Comparison of ENCODE assay signal across 8 mouse cellular contexts in genomic region chr8:3621199-3621970, GRCm38 (mm10). TPM values are rescaled to one million over a fixed set of nuclear protein-coding genes. Genes with fewer than 3 reads are reported as not detected.
A peak's percentile ranks its signal among the peaks of the same experiment; 100 is the strongest.
DNase-seq lines count a peak whose midpoint lies in the region; ATAC-seq and TF ChIP-seq lines count a peak whose summit lies in the region.

Xab2 (minus strand) TSS chr8:3621316.
Pet100 (plus strand) TSS chr8:3621548.

- TF ChIP-seq CTCF in kidney, postnatal 0 days (IDR thresholded peaks at IDR 0.05; ENCODE audit: low read depth): no peak

- DNase-seq in CD4-positive helper T cell, adult 2 months (ENCODE audit: low read depth, low spot score): peak; percentile 99
- DNase-seq in brain, embryonic 18.5 days (ENCODE audit: low read depth, low spot score): peak; percentile 99
- peak; percentile 99 for DNase-seq in kidney, postnatal 0 days (ENCODE audit: low spot score)
- peak; percentile 99 for DNase-seq in liver, embryonic 11.5 days (ENCODE audit: low spot score)
- DNase-seq in naive thymus-derived CD4-positive, alpha-beta T cell, adult 2 months (ENCODE audit: low read depth): peak; percentile 99

- no peaks in the 10 kb centered on the region for H3K9me3 ChIP-seq in heart, embryonic 12.5 days (replicated peaks)
- H3K9me3 ChIP-seq in kidney, postnatal 0 days (replicated peaks; ENCODE audit: low read length): no peaks in the 10 kb centered on the region
- no peaks in the 10 kb centered on the region for H3K9me3 ChIP-seq in liver, embryonic 11.5 days (ENCODE audit: control insufficient read depth, low read length)
- H3K9me3 ChIP-seq in stomach, embryonic 14.5 days (ENCODE audit: control insufficient read depth, low read depth, low read length): no peaks in the 10 kb centered on the region

- peaks cover 24% of the 10 kb centered on the region for H3K36me3 ChIP-seq in heart, embryonic 12.5 days
- peaks cover 9% of the 10 kb centered on the region for H3K36me3 ChIP-seq in kidney, postnatal 0 days (ENCODE audit: insufficient read depth, low read length)
- peaks cover 21% of the 10 kb centered on the region for H3K36me3 ChIP-seq in liver, embryonic 11.5 days (ENCODE audit: control insufficient read depth, insufficient read depth, low read length)
- peaks cover 17% of the 10 kb centered on the region for H3K36me3 ChIP-seq in stomach, embryonic 14.5 days (ENCODE audit: control insufficient read depth, insufficient read depth, low read length)

- no peak within 1 kb of the TSS for H3K27ac ChIP-seq in heart, embryonic 12.5 days (ENCODE audit: poor library complexity, severe bottlenecking)
- H3K27ac ChIP-seq in kidney, postnatal 0 days: no peak within 1 kb of the TSS
- H3K27ac ChIP-seq in liver, embryonic 11.5 days (ENCODE audit: low read depth, low read length): no peak within 1 kb of the TSS
- H3K27ac ChIP-seq in stomach, embryonic 14.5 days (ENCODE audit: low read length): no peak within 1 kb of the TSS

- peak within 1 kb of the TSS; percentile 84 for H3K4me2 ChIP-seq in heart, embryonic 12.5 days
- H3K4me2 ChIP-seq in kidney, postnatal 0 days (ENCODE audit: low read length): peak within 1 kb of the TSS; percentile 88
- peak within 1 kb of the TSS; percentile 94 for H3K4me2 ChIP-seq in liver, embryonic 11.5 days
- peak within 1 kb of the TSS; percentile 89 for H3K4me2 ChIP-seq in stomach, embryonic 14.5 days (replicated peaks; ENCODE audit: low read depth, low read length)

- ATAC-seq in erythroid progenitor cell, adult 5-6 weeks (replicated peaks; ENCODE audit: low FRiP score, poor library complexity, severe bottlenecking): peak; percentile 91
- peak; percentile 98 for ATAC-seq in heart, embryonic 12.5 days (ENCODE audit: insufficient number of reproducible peaks, low FRiP score)
- ATAC-seq in kidney, postnatal 0 days (replicated peaks; ENCODE audit: low FRiP score, low read depth): peak; percentile 98
- peak; percentile 98 for ATAC-seq in liver, embryonic 11.5 days (replicated peaks; ENCODE audit: low FRiP score)
- ATAC-seq in stomach, embryonic 14.5 days (ENCODE audit: insufficient number of reproducible peaks, insufficient read depth, low FRiP score, low read depth): peak; percentile 99

- H3K9ac ChIP-seq in heart, embryonic 12.5 days: peak within 1 kb of the TSS; percentile 93
- peak within 1 kb of the TSS; percentile 78 for H3K9ac ChIP-seq in kidney, postnatal 0 days (ENCODE audit: low read depth, low read length)
- peak within 1 kb of the TSS; percentile 81 for H3K9ac ChIP-seq in liver, embryonic 11.5 days (ENCODE audit: low read depth, low read length)
- peak within 1 kb of the TSS; percentile 72 for H3K9ac ChIP-seq in stomach, embryonic 14.5 days (replicated peaks; ENCODE audit: low read depth, low read length)

- peaks cover 17% of the 10 kb centered on the region for H3K4me1 ChIP-seq in heart, embryonic 12.5 days (replicated peaks)
- H3K4me1 ChIP-seq in kidney, postnatal 0 days (replicated peaks; ENCODE audit: insufficient read depth, low read length): peaks cover 8% of the 10 kb centered on the region
- peaks cover 13% of the 10 kb centered on the region for H3K4me1 ChIP-seq in liver, embryonic 11.5 days (replicated peaks; ENCODE audit: control insufficient read depth, insufficient read depth, low read length)
- H3K4me1 ChIP-seq in stomach, embryonic 14.5 days (ENCODE audit: control insufficient read depth, insufficient read depth, low read length): peaks cover 12% of the 10 kb centered on the region

- H3K4me3 ChIP-seq in heart, embryonic 12.5 days: peak within 1 kb of the TSS; percentile 94
- peak within 1 kb of the TSS; percentile 83 for H3K4me3 ChIP-seq in kidney, postnatal 0 days (replicated peaks; ENCODE audit: low read depth, low read length)
- peak within 1 kb of the TSS; percentile 94 for H3K4me3 ChIP-seq in liver, embryonic 11.5 days (ENCODE audit: low read depth, low read length)
- H3K4me3 ChIP-seq in stomach, embryonic 14.5 days (ENCODE audit: low read depth, low read length): peak within 1 kb of the TSS; percentile 83

- no peaks in the 10 kb centered on the region for H3K27me3 ChIP-seq in heart, embryonic 12.5 days (replicated peaks)
- H3K27me3 ChIP-seq in kidney, postnatal 0 days (ENCODE audit: insufficient read depth, low read length): no peaks in the 10 kb centered on the region
- no peaks in the 10 kb centered on the region for H3K27me3 ChIP-seq in liver, embryonic 11.5 days (replicated peaks; ENCODE audit: control insufficient read depth, insufficient read depth, low read length)
- H3K27me3 ChIP-seq in stomach, embryonic 14.5 days (ENCODE audit: control insufficient read depth, insufficient read depth, low read length): no peaks in the 10 kb centered on the region

- under 1% methylated on average over 37 of the region's 37 CpGs for WGBS in heart, embryonic 12.5 days
- under 1% methylated on average over 37 of the region's 37 CpGs for WGBS in kidney, postnatal 0 days
- under 1% methylated on average over 37 of the region's 37 CpGs for WGBS in liver, embryonic 11.5 days
- under 1% methylated on average over 37 of the region's 37 CpGs for whole genome bisulfite sequencing in stomach, embryonic 14.5 days

RNA-seq across cellular contexts. Expression of gene Xab2, which starts in this region (rescaled TPM):
- 8.8 and 12.3 TPM in 2 replicates for total RNA-seq in erythroid progenitor cell, adult 5-6 weeks (2015; ENCODE audit: low replicate concordance)
- total RNA-seq in erythroid progenitor cell, adult 5-6 weeks (2017; ENCODE audit: low replicate concordance): 30.6 and 36.8 TPM in 2 replicates
- 33.8 and 34.9 TPM in 2 replicates for polyA plus RNA-seq in heart, embryonic 12.5 days (2016; fragmentation: Nextera tagmentation; extraction: Ambion mirVana)
- polyA plus RNA-seq in kidney, postnatal 0 days (2015; fragmentation: Nextera tagmentation; extraction: Ambion mirVana): 44.4 and 48.4 TPM in 2 replicates
- 60.5 and 66.8 TPM in 2 replicates for polyA plus RNA-seq in liver, embryonic 11.5 days (2014; fragmentation: Nextera tagmentation; extraction: Ambion mirVana)
- 49.7 and 53.9 TPM in 2 replicates for polyA plus RNA-seq in stomach, embryonic 14.5 days (2014; fragmentation: Nextera tagmentation; extraction: Ambion mirVana)

RNA-seq across cellular contexts. Expression of gene Pet100, which starts in this region (rescaled TPM):
- total RNA-seq in erythroid progenitor cell, adult 5-6 weeks (2015; ENCODE audit: low replicate concordance): 48.6 and 125 TPM in 2 replicates
- total RNA-seq in erythroid progenitor cell, adult 5-6 weeks (2017; ENCODE audit: low replicate concordance): 65.1 and 137 TPM in 2 replicates
- polyA plus RNA-seq in heart, embryonic 12.5 days (2016; fragmentation: Nextera tagmentation; extraction: Ambion mirVana): 110 and 115 TPM in 2 replicates
- 132 and 151 TPM in 2 replicates for polyA plus RNA-seq in kidney, postnatal 0 days (2015; fragmentation: Nextera tagmentation; extraction: Ambion mirVana)
- polyA plus RNA-seq in liver, embryonic 11.5 days (2014; fragmentation: Nextera tagmentation; extraction: Ambion mirVana): 102 and 111 TPM in 2 replicates
- polyA plus RNA-seq in stomach, embryonic 14.5 days (2014; fragmentation: Nextera tagmentation; extraction: Ambion mirVana): 92.0 and 106 TPM in 2 replicates
